Mouse (Mus musculus) liver, postnatal 0 days (tissue): ENCODE data around the gene Katna1.

Experiments
- CTCF ChIP-seq: sonication (generic); IDR thresholded peaks from 2 replicates; pipeline ENCODE4 v1.5.1; 2016; ENCODE audit warnings: antibody characterized with exemption, low read depth
- EP300 ChIP-seq: IDR thresholded peaks from 2 replicates; pipeline ENCODE4 v1.6.1; 2016; ENCODE audit warnings: antibody characterized with exemption, low read depth, mild to moderate bottlenecking

- no peak for TF ChIP-seq CTCF
- TF ChIP-seq EP300 = no peak
Measured at GRCm38 (mm10) chr10:7780238-7781176, 54.7 kb downstream of the Katna1 start.
